In the genomic region with DNA sequence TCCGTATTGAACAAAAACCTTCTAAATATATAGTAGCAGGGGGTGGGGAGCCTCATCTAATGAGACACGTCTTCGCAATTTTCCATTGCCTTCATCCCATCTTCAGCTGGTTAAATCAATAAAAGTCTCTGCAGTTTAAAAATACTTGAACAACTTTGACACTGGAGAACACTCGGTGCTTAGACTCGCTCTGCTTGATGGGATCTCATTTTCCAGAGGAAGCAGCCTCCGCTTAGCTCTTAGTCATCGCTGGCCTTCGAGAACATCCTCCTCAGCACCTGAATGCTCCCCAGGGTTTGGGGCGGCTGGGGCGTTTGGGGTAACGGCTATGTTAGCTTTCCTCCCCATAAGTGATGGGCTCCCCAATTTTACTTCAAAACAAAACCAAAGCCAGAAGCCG, we compare ENCODE assay signal across 17 mouse cellular contexts. TPM values are rescaled to one million over a fixed set of nuclear protein-coding genes. Genes with fewer than 3 reads are reported as not detected.
"Had no signal": no experiment of that assay in that cellular context is flagged by ENCODE, and none has a peak within 500 bp of the region (broad histone marks: within the 10 kb centered on the region; RNA-seq: fewer than 3 reads in every experiment).

No protein-coding gene starts in this region.

- H3K36me3 ChIP-seq: midbrain, embryonic 10.5 days; midbrain, embryonic 13.5 days; neural tube, embryonic 13.5 days; neural tube, embryonic 15.5 days; stomach, embryonic 15.5 days had no signal

- H3K9ac ChIP-seq: liver, embryonic 14.5 days; lung, embryonic 14.5 days; midbrain, embryonic 13.5 days; neural tube, embryonic 13.5 days; neural tube, embryonic 15.5 days; stomach, embryonic 15.5 days had no signal

- DNase-seq: lung, adult 18-20 months; lung, embryonic 14.5 days; lung, postnatal 10 days; lung, postnatal 4 days; right cerebral cortex, postnatal 14 days; thymus, adult 18-20 months; thymus, postnatal 14 days had no signal

- H3K4me3 ChIP-seq: midbrain, embryonic 10.5 days; midbrain, embryonic 13.5 days; myocyte; neural tube, embryonic 13.5 days; neural tube, embryonic 15.5 days; stomach, embryonic 15.5 days had no signal

- ATAC-seq: midbrain, embryonic 13.5 days; midbrain, embryonic 16.5 days had no signal

- H3K27ac ChIP-seq: liver, embryonic 14.5 days; midbrain, embryonic 10.5 days; midbrain, embryonic 13.5 days; neural tube, embryonic 13.5 days; neural tube, embryonic 15.5 days; stomach, embryonic 15.5 days; stomach, postnatal 0 days had no signal

- H3K27me3 ChIP-seq: midbrain, embryonic 13.5 days; neural tube, embryonic 13.5 days; neural tube, embryonic 15.5 days; stomach, embryonic 15.5 days had no signal

- H3K4me2 ChIP-seq: lung, embryonic 14.5 days; midbrain, embryonic 13.5 days; neural tube, embryonic 13.5 days; neural tube, embryonic 15.5 days; stomach, embryonic 15.5 days had no signal

- H3K9me3 ChIP-seq: midbrain, embryonic 10.5 days; midbrain, embryonic 13.5 days; neural tube, embryonic 13.5 days; neural tube, embryonic 15.5 days; stomach, embryonic 15.5 days had no signal

- H3K4me1 ChIP-seq: midbrain, embryonic 13.5 days; neural tube, embryonic 13.5 days; neural tube, embryonic 15.5 days; stomach, embryonic 15.5 days had no signal

RNA-seq across cellular contexts. Expression of a gene that starts 21.3 kb away (rescaled TPM):
- polyA plus RNA-seq: neural tube, embryonic 11.5 days had no signal
